Mouse (Mus musculus) CH12.LX (cell line): Measurements from ENCODE around the gene Camta1.

Source experiments
- CHD2 ChIP-seq: IDR thresholded peaks from 2 replicates; pipeline ENCODE4 v1.6.1; 2011; ENCODE audit warnings: low read length, improper control_type of control experiment
- CTCF ChIP-seq, 2 experiments: IDR thresholded peaks in 1 of 2; conservative IDR thresholded peaks in 1 of 2; 2 replicates each; pipeline ENCODE4 v1.5.1; 2011 to 2012; ENCODE audit warnings: low read depth in 2 of 2, low read length in 2 of 2, improper control_type of control experiment in 1 of 2, inconsistent platforms in 1 of 2, mild to moderate bottlenecking in 1 of 2, moderate library complexity in 1 of 2
- E2F4 ChIP-seq: IDR thresholded peaks from 2 replicates; pipeline ENCODE4 v1.6.1; 2011; ENCODE audit warnings: low read depth, low read length, improper control_type of control experiment; ENCODE audit not compliant: insufficient replicate concordance
- ELF1 ChIP-seq: IDR thresholded peaks from 2 replicates; pipeline ENCODE4 v1.6.1; 2014; ENCODE audit warnings: low read depth, mild to moderate bottlenecking, inconsistent platforms, low read length, improper control_type of control experiment
- EP300 ChIP-seq: IDR thresholded peaks from 2 replicates; pipeline ENCODE4 v1.6.1; 2011; ENCODE audit warnings: low read length, improper control_type of control experiment
- NELFE ChIP-seq: IDR thresholded peaks from 2 replicates; pipeline ENCODE4 v1.6.1; 2011; ENCODE audit warnings: low read depth, low read length, improper control_type of control experiment
- POLR2A ChIP-seq: IDR thresholded peaks from 2 replicates; pipeline ENCODE4 v1.6.1; 2011; ENCODE audit warnings: low read depth, mild to moderate bottlenecking, improper control_type of control experiment, low read length
- RCOR1 ChIP-seq: conservative IDR thresholded peaks from 2 replicates; pipeline ENCODE4 v1.6.1; 2012; ENCODE audit warnings: low read depth, mild to moderate bottlenecking, inconsistent platforms, low read length, improper control_type of control experiment
- ZC3H11A ChIP-seq: IDR thresholded peaks from 2 replicates; pipeline ENCODE4 v1.6.1; 2012; ENCODE audit warnings: low read depth, mild to moderate bottlenecking, inconsistent platforms, low read length, improper control_type of control experiment
- ZKSCAN1 ChIP-seq: IDR thresholded peaks from 2 replicates; pipeline ENCODE4 v1.6.1; 2012; ENCODE audit warnings: low read depth, inconsistent platforms, low read length, improper control_type of control experiment, borderline replicate concordance
- ZMIZ1 ChIP-seq: IDR thresholded peaks from 2 replicates; pipeline ENCODE4 v1.6.1; 2012; ENCODE audit warnings: low read depth, mild to moderate bottlenecking, inconsistent platforms, low read length, improper control_type of control experiment

- no peak for TF ChIP-seq NELFE
- no peak for TF ChIP-seq CTCF (conservative IDR thresholded peaks at IDR 0.05 in 1 of 2, IDR thresholded peaks at IDR 0.05 in 1 of 2; ENCODE audit: low read depth in 2 of 2, low read length in 2 of 2)
- TF ChIP-seq E2F4, result no peak
- no peak for TF ChIP-seq POLR2A
- TF ChIP-seq RCOR1, result no peak
- no peak for TF ChIP-seq ELF1
- TF ChIP-seq ZKSCAN1, result no peak
- TF ChIP-seq ZMIZ1, result no peak
- no peak for TF ChIP-seq ZC3H11A
- no peak for TF ChIP-seq CHD2
- TF ChIP-seq EP300, result no peak
Observed at GRCm38 (mm10) chr4:151448341-151448740, 413.3 kb downstream of the Camta1 start.
